In genomic region chr3:31260329-31260963, GRCm38 (mm10) we compare ENCODE assay signal across 8 mouse cellular contexts. TPM values are rescaled to one million over a fixed set of nuclear protein-coding genes. Genes with fewer than 3 reads are reported as not detected.
DNase-seq lines count a peak whose midpoint lies in the region; ATAC-seq and TF ChIP-seq lines count a peak whose summit lies in the region.

No protein-coding gene starts in this region.

- no peak overlapping the region for H3K4me3 ChIP-seq in intestine, postnatal 0 days (ENCODE audit: low read depth, low read length)
- H3K4me3 ChIP-seq in liver, postnatal 0 days (ENCODE audit: low read depth, low read length): no peak overlapping the region

- no peak for TF ChIP-seq CTCF in intestine, postnatal 0 days (IDR thresholded peaks at IDR 0.05; ENCODE audit: low read depth)
- no peak for TF ChIP-seq CTCF in liver, postnatal 0 days (IDR thresholded peaks at IDR 0.05; ENCODE audit: low read depth)

- 0 out of 2 replicates have a peak, but pooled peaks cover 3% of the 10 kb centered on the region for H3K4me1 ChIP-seq in intestine, postnatal 0 days (replicated peaks; ENCODE audit: control insufficient read depth, insufficient read depth, low read length)
- H3K4me1 ChIP-seq in liver, postnatal 0 days (ENCODE audit: insufficient read depth): no peaks in the 10 kb centered on the region

- TF ChIP-seq EP300 in liver, postnatal 0 days (IDR thresholded peaks at IDR 0.05; ENCODE audit: low read depth): no peak

- peak; percentile 8 to 25 for DNase-seq in urinary bladder, adult 18-20 months (ENCODE audit: low spot score in 2 of 2)
- no peak for DNase-seq in urinary bladder, postnatal 10 days (ENCODE audit: low spot score)
- peak; percentile 87 for DNase-seq in fibroblast of lung, adult 2 months (ENCODE audit: low read depth)
- DNase-seq in liver, postnatal 0 days: peak; percentile 34
- DNase-seq in testis, postnatal 10 days (ENCODE audit: low spot score): no peak
- DNase-seq in cerebellum, adult 9-10 months: no peak
- no peak for DNase-seq in right cerebral cortex, postnatal 10 days (ENCODE audit: low spot score in 2 of 2)

- H3K9ac ChIP-seq in intestine, postnatal 0 days (ENCODE audit: low read depth, low read length): no peak overlapping the region
- no peak overlapping the region for H3K9ac ChIP-seq in liver, postnatal 0 days (replicated peaks)

- H3K27me3 ChIP-seq in intestine, postnatal 0 days (replicated peaks; ENCODE audit: control insufficient read depth, insufficient read depth, low read length): no peaks in the 10 kb centered on the region
- no peaks in the 10 kb centered on the region for H3K27me3 ChIP-seq in liver, postnatal 0 days (ENCODE audit: insufficient read depth, low read length)

- H3K4me2 ChIP-seq in intestine, postnatal 0 days (replicated peaks; ENCODE audit: low read depth): no peak overlapping the region
- no peak overlapping the region for H3K4me2 ChIP-seq in liver, postnatal 0 days (ENCODE audit: low read depth, low read length)

- no peaks in the 10 kb centered on the region for H3K9me3 ChIP-seq in intestine, postnatal 0 days (ENCODE audit: control insufficient read depth)
- H3K9me3 ChIP-seq in liver, postnatal 0 days (ENCODE audit: low read length): no peaks in the 10 kb centered on the region

- no peaks in the 10 kb centered on the region for H3K36me3 ChIP-seq in intestine, postnatal 0 days (ENCODE audit: control insufficient read depth, insufficient read depth)
- no peaks in the 10 kb centered on the region for H3K36me3 ChIP-seq in liver, postnatal 0 days (replicated peaks; ENCODE audit: insufficient read depth, low read length)

- WGBS in intestine, postnatal 0 days: 18% methylated on average over 7 of the region's 7 CpGs
- 42% methylated on average over 7 of the region's 7 CpGs for WGBS in liver, postnatal 0 days (ENCODE audit: insufficient replicate concordance)

- ATAC-seq in intestine, postnatal 0 days: peak; percentile 95
- ATAC-seq in liver, postnatal 0 days: peak; percentile 94

- H3K27ac ChIP-seq in intestine, postnatal 0 days (ENCODE audit: low read depth, low read length): no peak overlapping the region
- H3K27ac ChIP-seq in liver, postnatal 0 days (ENCODE audit: low read depth): no peak overlapping the region

RNA-seq across cellular contexts. Expression of gene Slc7a14, which starts 49.7 kb away (rescaled TPM):
- polyA plus RNA-seq in intestine, postnatal 0 days (2015; fragmentation: Nextera tagmentation; extraction: Ambion mirVana): 0.34 and 0.48 TPM in 2 replicates
- polyA plus RNA-seq in liver, postnatal 0 days (2015; fragmentation: Nextera tagmentation; extraction: Ambion mirVana): 0.05 TPM in 2 replicates

Comparison
In these comparisons a context has a peak if more than half of its experiments do, and no peak if none do; other contexts are left out.
1. DNase-seq: peak in urinary bladder, adult 18-20 months (2 of 2), fibroblast of lung, adult 2 months (single experiment) and liver, postnatal 0 days (single experiment); none in urinary bladder, postnatal 10 days (single experiment), testis, postnatal 10 days (single experiment), cerebellum, adult 9-10 months (single experiment) and right cerebral cortex, postnatal 10 days (0 of 2).